Mouse (Mus musculus) neural tube, embryonic 14.5 days (tissue): Measurements from ENCODE around the gene Ppm1h. TPM values are rescaled to one million over a fixed set of nuclear protein-coding genes. Genes with fewer than 3 reads are reported as not detected.

Experiments used
- ATAC-seq: fragments of 200-750 bp; cut with Nextera tagmentation; 2 replicates; pipeline ENCODE4 v1.8.0; 2017; ENCODE audit warnings: low read depth, mild to moderate bottlenecking, moderate TSS enrichment, moderate library complexity
- H3K27ac ChIP-seq: fragments of 300-500 bp; sonication (generic); 2 replicates; pipeline ENCODE4 v1.5.1; 2014; ENCODE audit warnings: low read depth, mild to moderate bottlenecking, control low read depth, low read length, moderate library complexity, mixed read lengths
- H3K27me3 ChIP-seq: fragments of 300-500 bp; sonication (generic); 2 replicates; pipeline ENCODE4 v1.6.1; 2014; ENCODE audit warnings: low read length; ENCODE audit not compliant: control insufficient read depth, insufficient read depth
- H3K36me3 ChIP-seq: fragments of 300-500 bp; sonication (generic); 2 replicates; pipeline ENCODE4 v1.6.1; 2014; ENCODE audit warnings: low read length, mixed read lengths; ENCODE audit not compliant: control insufficient read depth, insufficient read depth
- H3K4me1 ChIP-seq: fragments of 300-500 bp; sonication (generic); 2 replicates; pipeline ENCODE4 v1.6.1; 2014; ENCODE audit warnings: low read length; ENCODE audit not compliant: control insufficient read depth, insufficient read depth
- H3K4me2 ChIP-seq: fragments of 300-500 bp; sonication (generic); 2 replicates; pipeline ENCODE4 v1.6.1; 2014; ENCODE audit warnings: mild to moderate bottlenecking, low read depth, low read length, control low read depth
- H3K4me3 ChIP-seq: fragments of 300-500 bp; sonication (generic); 2 replicates; pipeline ENCODE4 v1.5.1; 2014; ENCODE audit warnings: low read depth, low read length, control low read depth, mixed read lengths
- H3K9ac ChIP-seq: fragments of 300-500 bp; sonication (generic); replicated peaks from 2 replicates; pipeline ENCODE4 v1.6.1; 2014; ENCODE audit warnings: low read depth, mild to moderate bottlenecking, control low read depth, low read length, mixed read lengths
- H3K9me3 ChIP-seq: fragments of 300-500 bp; sonication (generic); 2 replicates; pipeline ENCODE4 v1.6.1; 2016; ENCODE audit warnings: low read length; ENCODE audit not compliant: control insufficient read depth
- WGBS: fragments of 180-500 bp; shearing (Covaris S2); extraction: QIAGEN DNeasy Blood & Tissue Kit; methylation state at CpG from one replicate; pipeline ENCODE4 v1.1.7; 2014; 5-methylcytosine and 5-hydroxymethylcytosine counted together
- polyA plus RNA-seq: library from polyadenylated mRNA; unstranded; fragments of >200 nt; fragmentation: Nextera tagmentation; extraction: Ambion mirVana; gene quantifications from 2 replicates; pipeline ENCODE4 v1.2.1, GENCODE M21; 2014

Gene Ppm1h
- polyA plus RNA-seq, 1 experiment from 2014 or later = 41.5 TPM

DNA sequence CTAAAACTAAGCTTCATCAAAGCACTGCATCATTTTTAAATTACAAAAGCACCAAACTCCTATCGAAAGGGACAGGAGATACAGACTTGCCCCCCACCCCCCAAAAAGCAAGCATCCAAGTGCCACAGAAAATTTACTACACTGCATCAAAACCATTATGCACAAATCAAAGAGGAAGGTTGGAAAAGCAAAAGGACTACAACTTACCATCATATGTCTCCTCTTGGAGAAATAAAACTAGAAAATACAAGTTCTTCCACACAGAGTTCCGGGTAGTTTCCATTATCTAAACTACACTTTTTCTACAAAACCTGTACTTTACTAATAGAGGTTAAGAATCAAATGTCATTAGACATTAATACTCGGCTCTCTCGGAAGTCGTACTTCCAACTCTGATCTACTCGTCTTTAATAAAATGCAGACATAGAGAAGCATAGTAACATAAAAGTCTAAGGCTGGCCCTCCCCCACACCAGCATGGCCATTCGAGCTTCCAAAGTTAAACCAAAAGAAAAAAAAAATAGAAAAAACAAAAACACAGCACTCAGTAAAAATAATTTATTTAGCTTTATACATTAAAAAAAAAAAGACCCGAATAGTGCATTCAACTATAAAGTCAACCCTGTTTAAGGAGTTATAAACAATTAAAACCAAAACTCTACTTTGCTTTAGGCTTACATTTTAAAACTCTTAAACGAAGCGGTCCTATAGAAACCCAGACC, 306.1 kb downstream of the Ppm1h start:
- Histone ChIP-seq H3K4me2 (peak overlapping the region; percentile 80), H3K27ac (peak overlapping the region; percentile 100), H3K4me1 (peaks cover 25% of the 10 kb centered on the region), H3K36me3 (no peaks in the 10 kb centered on the region), H3K9ac (peak overlapping the region; percentile 99), H3K9me3 (no peaks in the 10 kb centered on the region), H3K4me3 (peak overlapping the region; percentile 98), H3K27me3 (no peaks in the 10 kb centered on the region)
- WGBS = 2% methylated on average over 10 of the region's 10 CpGs
- no peak for ATAC-seq

GRCm38 (mm10) chr10:122985252-122985514, 306.6 kb downstream of the Ppm1h start:
- H3K27ac ChIP-seq = peak overlapping the region; percentile 100
- H3K36me3 ChIP-seq = no peaks in the 10 kb centered on the region
- H3K9me3 ChIP-seq = no peaks in the 10 kb centered on the region
- no peaks in the 10 kb centered on the region for H3K27me3 ChIP-seq
- ATAC-seq = 0 out of 2 replicates have a peak, but pooled peaks have one; percentile 6
- peak overlapping the region; percentile 80 for H3K4me2 ChIP-seq
- peak overlapping the region; percentile 98 for H3K4me3 ChIP-seq
- peaks cover 25% of the 10 kb centered on the region for H3K4me1 ChIP-seq
- peak overlapping the region; percentile 99 for H3K9ac ChIP-seq
- under 1% methylated on average over 36 of the region's 37 CpGs for WGBS

DNA sequence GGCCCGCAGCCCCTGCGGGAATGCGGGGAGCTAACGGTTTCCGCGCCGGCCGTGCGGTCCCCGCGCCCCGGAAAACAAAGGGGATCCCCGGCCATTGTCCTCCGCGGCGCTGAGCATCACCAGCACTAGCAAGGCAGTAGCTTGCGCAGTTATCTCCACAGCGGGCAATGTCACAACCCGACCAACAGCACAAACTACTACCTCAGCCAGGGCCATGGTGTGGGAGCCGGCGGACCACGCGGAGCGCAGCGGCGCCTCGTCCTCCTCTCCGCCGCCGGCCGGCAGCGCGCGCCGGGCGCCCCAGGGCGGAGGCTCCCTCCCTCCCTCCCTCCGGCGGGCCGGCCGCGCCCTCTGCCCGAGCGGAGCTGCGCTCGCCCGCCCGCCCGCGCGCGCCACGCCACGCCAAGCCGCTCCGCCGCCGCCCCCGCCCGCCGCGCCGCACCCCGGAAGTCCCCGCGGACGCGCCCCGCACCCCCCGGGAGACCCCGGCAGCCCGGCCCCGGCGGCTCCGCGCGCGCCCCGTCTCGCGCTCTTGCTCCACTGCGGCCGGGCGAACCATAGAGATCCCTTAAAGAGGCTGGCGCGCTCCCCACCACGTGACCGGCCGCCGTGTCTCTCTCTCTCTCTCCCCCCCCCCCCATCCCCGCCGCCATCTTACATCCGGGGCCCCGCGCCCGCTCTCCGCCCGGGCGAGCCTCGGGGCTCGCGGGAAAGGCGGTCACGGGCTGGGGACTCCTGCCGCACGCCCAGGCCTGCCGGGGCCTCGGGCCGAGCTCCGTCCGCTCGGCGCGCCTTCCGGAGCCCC, 307.2 kb downstream of the Ppm1h start:
- Histone ChIP-seq H3K9ac (peak overlapping the region; percentile 99), H3K27me3 (no peaks in the 10 kb centered on the region), H3K4me3 (peak overlapping the region; percentile 98), H3K36me3 (peaks cover 3% of the 10 kb centered on the region; the same call in 1 of the 2 replicates), H3K27ac (peak overlapping the region; percentile 100), H3K9me3 (no peaks in the 10 kb centered on the region), H3K4me1 (peaks cover 25% of the 10 kb centered on the region), H3K4me2 (peak overlapping the region; percentile 80)
- whole genome bisulfite sequencing = under 1% methylated on average over 51 of the region's 115 CpGs
- peak; percentile 92 for ATAC-seq

GRCm38 (mm10) chr10:122986320-122987225, 308.0 kb downstream of the Ppm1h start:
- ATAC-seq = peak; percentile 74
- Histone ChIP-seq H3K9me3 (no peaks in the 10 kb centered on the region), H3K4me1 (peaks cover 25% of the 10 kb centered on the region), H3K27me3 (no peaks in the 10 kb centered on the region), H3K4me2 (peak overlapping the region; percentile 62), H3K9ac (peak overlapping the region; percentile 99), H3K27ac (peak overlapping the region; percentile 100), H3K36me3 (peaks cover 3% of the 10 kb centered on the region; the same call in 1 of the 2 replicates), H3K4me3 (peak overlapping the region; percentile 98)
- WGBS = 14% methylated on average over 41 of the region's 54 CpGs

DNA sequence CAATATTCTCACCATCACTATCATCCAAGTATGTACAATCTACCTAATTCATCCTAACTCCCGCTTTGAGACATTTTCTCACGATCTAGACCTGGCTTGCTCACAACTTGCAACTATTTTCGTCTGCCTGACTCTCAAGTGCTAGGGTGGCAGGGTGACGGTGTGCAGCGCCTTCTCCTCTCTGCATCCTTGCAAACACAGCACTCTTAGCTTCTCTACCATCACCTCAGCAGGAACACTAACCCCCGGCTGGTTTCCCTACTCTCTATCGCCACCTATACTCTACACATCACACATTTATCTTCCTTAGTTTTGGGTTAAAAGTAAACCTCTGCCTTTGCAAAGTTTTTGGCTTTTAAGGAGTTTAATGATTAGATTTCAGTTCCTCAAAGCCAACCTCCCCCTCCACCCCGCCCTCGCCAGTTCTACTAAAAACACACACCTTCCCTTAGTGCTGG, 309.1 kb downstream of the Ppm1h start:
- Histone ChIP-seq H3K4me1 (peaks cover 25% of the 10 kb centered on the region), H3K27ac (no peak overlapping the region), H3K9ac (no peak overlapping the region), H3K36me3 (peaks cover 3% of the 10 kb centered on the region; the same call in 1 of the 2 replicates), H3K27me3 (no peaks in the 10 kb centered on the region), H3K9me3 (no peaks in the 10 kb centered on the region), H3K4me3 (no peak overlapping the region), H3K4me2 (no peak overlapping the region; the same call in 1 of the 2 replicates)
- ATAC-seq = no peak
- 31% methylated on average over 9 of the region's 9 CpGs for WGBS

DNA sequence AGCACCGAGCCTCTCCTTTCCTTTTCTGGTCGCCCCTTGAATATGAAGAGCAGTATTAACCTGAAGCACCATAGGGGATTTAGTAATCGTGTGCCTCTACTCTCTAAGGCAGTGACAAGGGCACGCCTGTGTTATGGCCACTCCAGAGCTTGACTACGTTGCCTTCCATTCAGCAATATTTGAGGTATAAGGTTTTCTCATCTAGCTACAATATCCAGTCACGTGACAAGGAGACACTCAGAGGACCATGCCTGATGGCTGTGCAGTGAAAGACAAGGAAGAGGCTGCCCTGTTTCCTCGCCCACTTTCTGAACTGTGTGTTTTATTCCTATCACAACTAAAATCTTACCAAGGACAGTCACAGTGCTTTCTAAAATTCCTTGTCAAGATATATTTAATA, 309.8 kb downstream of the Ppm1h start:
- Histone ChIP-seq H3K9me3 (no peaks in the 10 kb centered on the region), H3K27ac (no peak overlapping the region), H3K27me3 (no peaks in the 10 kb centered on the region), H3K4me3 (no peak overlapping the region), H3K4me2 (no peak overlapping the region), H3K4me1 (peaks cover 19% of the 10 kb centered on the region), H3K9ac (no peak overlapping the region), H3K36me3 (peaks cover 3% of the 10 kb centered on the region; the same call in 1 of the 2 replicates)
- 86% methylated on average over 7 of the region's 7 CpGs for WGBS
- no peak for ATAC-seq

DNA sequence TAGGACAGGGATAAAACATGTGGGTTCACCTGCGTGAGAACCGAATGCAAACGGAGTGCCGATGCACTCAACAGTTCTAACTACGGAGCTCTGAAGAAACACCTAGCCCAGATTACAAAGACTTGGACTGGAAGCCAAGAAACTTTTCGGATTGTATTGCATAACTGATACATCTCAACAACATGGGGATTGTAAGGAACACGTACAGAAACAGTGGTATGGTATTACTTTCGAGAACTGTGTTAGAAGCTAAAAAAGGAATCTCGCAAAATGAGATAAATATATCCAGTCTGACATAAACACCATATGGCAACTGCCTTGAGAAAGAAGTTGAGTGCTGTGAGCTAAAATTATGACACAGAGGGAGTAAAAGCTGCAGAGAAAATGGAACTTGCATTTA, 311.4 kb downstream of the Ppm1h start:
- 95% methylated on average over 9 of the region's 9 CpGs for WGBS
- H3K4me2 ChIP-seq = no peak overlapping the region

DNA sequence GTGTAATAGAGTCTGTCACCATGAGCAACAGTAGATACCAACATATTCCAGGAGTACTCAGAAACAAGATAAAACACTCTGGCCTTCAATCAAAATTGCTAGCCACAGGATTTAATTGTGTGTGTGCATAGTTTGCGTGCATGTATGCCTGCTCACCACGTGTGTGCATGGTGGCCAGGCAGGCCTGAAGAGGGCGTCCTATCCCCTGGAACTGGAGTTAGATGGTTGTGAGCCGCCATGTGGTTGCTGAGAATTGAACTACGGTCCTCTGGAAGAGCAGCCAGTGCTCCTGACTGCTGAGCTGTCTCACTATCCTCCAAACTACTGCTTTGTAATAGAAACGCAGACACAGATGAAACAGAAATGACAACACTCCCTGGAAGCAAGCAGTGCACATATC, 312.0 kb downstream of the Ppm1h start:
- H3K27me3 ChIP-seq = no peaks in the 10 kb centered on the region
- H3K4me2 ChIP-seq = no peak overlapping the region
- WGBS = 95% methylated on average over 6 of the region's 6 CpGs
- ATAC-seq = no peak
- H3K4me3 ChIP-seq = no peak overlapping the region
- no peak overlapping the region for H3K9ac ChIP-seq
- peaks cover 11% of the 10 kb centered on the region; the same call in 1 of the 2 replicates for H3K4me1 ChIP-seq
- no peaks in the 10 kb centered on the region for H3K9me3 ChIP-seq
- H3K36me3 ChIP-seq = peaks cover 16% of the 10 kb centered on the region
- H3K27ac ChIP-seq = peak overlapping the region; percentile 28

More for the DNA sequence above, 311.4 kb downstream of the Ppm1h start:
- no peak overlapping the region for H3K27ac ChIP-seq
- H3K4me3 ChIP-seq = no peak overlapping the region
- no peaks in the 10 kb centered on the region for H3K9me3 ChIP-seq
- H3K27me3 ChIP-seq = no peaks in the 10 kb centered on the region
- H3K36me3 ChIP-seq = peaks cover 9% of the 10 kb centered on the region; the same call in 1 of the 2 replicates
- ATAC-seq = no peak
- H3K9ac ChIP-seq = no peak overlapping the region
- H3K4me1 ChIP-seq = peaks cover 11% of the 10 kb centered on the region; the same call in 1 of the 2 replicates
